Mouse (Mus musculus): Measurements from ENCODE around the gene Pum3.
A peak's percentile ranks its signal among the peaks of the same experiment; 100 is the strongest.

Pum3 gene

GRCm38 (mm10) chr19:27429745-27430251 is at the start of gene Pum3:
Gene Pum3, minus strand, starts transcription at chr19:27429825.
- DNase-seq (ENCODE audit: extremely low spot score, low read depth, low spot score) = peak; percentile 98

- DNase-seq (ENCODE audit: extremely low spot score, low read depth, low spot score) = no peak
Measured at GRCm38 (mm10) chr19:27466691-27467090, 37.1 kb upstream of the Pum3 start.

GRCm38 (mm10) chr19:27462656-27463055 is 33.0 kb upstream of the Pum3 start:
- no peak for DNase-seq (ENCODE audit: extremely low spot score, low read depth, low spot score)

GRCm38 (mm10) chr19:27450458-27450857 is 20.8 kb upstream of the Pum3 start:
- DNase-seq (ENCODE audit: extremely low spot score, low read depth, low spot score) = no peak

- DNase-seq (ENCODE audit: extremely low spot score, low read depth, low spot score) = no peak
Measured at GRCm38 (mm10) chr19:27447515-27447914, 17.9 kb upstream of the Pum3 start.

GRCm38 (mm10) chr19:27441106-27441505 is 11.5 kb upstream of the Pum3 start:
- DNase-seq (ENCODE audit: extremely low spot score, low read depth, low spot score) = peak; percentile 79

GRCm38 (mm10) chr19:27437982-27438652 is 8.5 kb upstream of the Pum3 start:
- no peak for DNase-seq (ENCODE audit: extremely low spot score, low read depth, low spot score)

- no peak for DNase-seq (ENCODE audit: extremely low spot score, low read depth, low spot score)
Measured at GRCm38 (mm10) chr19:27430406-27430805, 781 bp upstream of the Pum3 start.

- no peak for DNase-seq (ENCODE audit: extremely low spot score, low read depth, low spot score)
Measured at GRCm38 (mm10) chr19:27429281-27429680, 344 bp downstream of the Pum3 start.

GRCm38 (mm10) chr19:27427865-27428264 is 1.8 kb downstream of the Pum3 start:
- no peak for DNase-seq (ENCODE audit: extremely low spot score, low read depth, low spot score)

- no peak for DNase-seq (ENCODE audit: extremely low spot score, low read depth, low spot score)
Measured at GRCm38 (mm10) chr19:27426451-27426850, 3.2 kb downstream of the Pum3 start.

GRCm38 (mm10) chr19:27425656-27426055 is 4.0 kb downstream of the Pum3 start:
- no peak for DNase-seq (ENCODE audit: extremely low spot score, low read depth, low spot score)

GRCm38 (mm10) chr19:27417375-27417774 is 12.2 kb downstream of the Pum3 start:
- no peak for DNase-seq (ENCODE audit: extremely low spot score, low read depth, low spot score)

- no peak for DNase-seq (ENCODE audit: extremely low spot score, low read depth, low spot score)
Measured at GRCm38 (mm10) chr19:27416569-27416968, 13.1 kb downstream of the Pum3 start.

- no peak for DNase-seq (ENCODE audit: extremely low spot score, low read depth, low spot score)
Measured at GRCm38 (mm10) chr19:27411340-27411739, 18.3 kb downstream of the Pum3 start.

- DNase-seq (ENCODE audit: extremely low spot score, low read depth, low spot score) = no peak
Measured at GRCm38 (mm10) chr19:27410751-27411150, 18.9 kb downstream of the Pum3 start.

- DNase-seq (ENCODE audit: extremely low spot score, low read depth, low spot score) = no peak
Measured at GRCm38 (mm10) chr19:27409782-27410181, 19.8 kb downstream of the Pum3 start.

- DNase-seq (ENCODE audit: extremely low spot score, low read depth, low spot score) = no peak
Measured at GRCm38 (mm10) chr19:27409196-27409595, 20.4 kb downstream of the Pum3 start.

- DNase-seq (ENCODE audit: extremely low spot score, low read depth, low spot score) = no peak
Measured at GRCm38 (mm10) chr19:27397797-27398196, 31.8 kb downstream of the Pum3 start.

- DNase-seq (ENCODE audit: extremely low spot score, low read depth, low spot score) = no peak
Measured at GRCm38 (mm10) chr19:27397223-27397622, 32.4 kb downstream of the Pum3 start.

- DNase-seq (ENCODE audit: extremely low spot score, low read depth, low spot score) = no peak
Measured at GRCm38 (mm10) chr19:27396719-27397118, 32.9 kb downstream of the Pum3 start.

- DNase-seq (ENCODE audit: extremely low spot score, low read depth, low spot score) = no peak
Measured at GRCm38 (mm10) chr19:27395936-27396335, 33.7 kb downstream of the Pum3 start.

GRCm38 (mm10) chr19:27395481-27395880 is 34.1 kb downstream of the Pum3 start:
- no peak for DNase-seq (ENCODE audit: extremely low spot score, low read depth, low spot score)
